Mouse (Mus musculus) mouse embryonic stem cell (cell line): ENCODE results near the gene Tas2r122.
"Not testable (repeated sequence)": the region's sequence is repeated elsewhere in the genome, so short reads cannot be mapped to it uniquely, and the experiment has no call there.

Experiments
- in situ Hi-C, 2 experiments: fragments of 300-500 bp; cut with MboI; formaldehyde crosslinking; loops; 1 replicate in 1 of 2; 3 replicates in 1 of 2; pipeline ENCODE4 v1.14.3; 2019 to 2020; ENCODE audit warnings: low sequenced_read_pairs in 2 of 2, low pct_unique_long_range_greater_than_20kb in 1 of 2, mixed read lengths in 1 of 2; ENCODE audit not compliant: unreplicated experiment in 1 of 2

Gene Tas2r122

GRCm38 (mm10) chr6:132711828-132712227, at the start of gene Tas2r122:
Gene Tas2r122, minus strand, starts transcription at chr6:132711928.
- in situ Hi-C loops = no loop called here

DNA sequence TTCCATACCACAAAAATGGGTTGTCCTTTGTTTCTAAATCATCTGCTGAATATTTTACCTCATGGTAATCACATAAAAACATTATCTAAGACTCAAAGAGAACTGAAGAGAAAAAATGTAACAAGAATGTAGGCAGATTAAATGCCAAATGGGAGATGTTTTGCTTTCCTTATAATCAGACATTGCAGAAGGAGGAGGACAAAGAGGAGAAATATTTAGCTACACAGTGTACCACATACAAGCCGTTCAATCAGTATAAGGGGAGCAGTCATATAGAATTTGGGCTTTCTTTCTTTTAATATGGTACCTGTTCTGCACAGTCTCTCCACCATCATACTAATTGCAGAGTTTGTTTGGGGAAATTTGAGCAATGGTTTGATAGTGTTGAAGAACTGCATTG, 42.7 kb upstream of the Tas2r122 start, which contains the start of gene Tas2r124:
Gene Tas2r124, plus strand, starts transcription at position 301 of the 400 bp plus-strand sequence.
- in situ Hi-C loops = no loop called here

- in situ Hi-C loops = no loop called here
Measured at GRCm38 (mm10) chr6:132750206-132750605, 38.5 kb upstream of the Tas2r122 start.

- in situ Hi-C loops = no loop called here
Measured at GRCm38 (mm10) chr6:132737935-132738334, 26.2 kb upstream of the Tas2r122 start, which contains the start of gene Tas2r115. Gene Tas2r115, minus strand, starts transcription at chr6:132738035.

DNA sequence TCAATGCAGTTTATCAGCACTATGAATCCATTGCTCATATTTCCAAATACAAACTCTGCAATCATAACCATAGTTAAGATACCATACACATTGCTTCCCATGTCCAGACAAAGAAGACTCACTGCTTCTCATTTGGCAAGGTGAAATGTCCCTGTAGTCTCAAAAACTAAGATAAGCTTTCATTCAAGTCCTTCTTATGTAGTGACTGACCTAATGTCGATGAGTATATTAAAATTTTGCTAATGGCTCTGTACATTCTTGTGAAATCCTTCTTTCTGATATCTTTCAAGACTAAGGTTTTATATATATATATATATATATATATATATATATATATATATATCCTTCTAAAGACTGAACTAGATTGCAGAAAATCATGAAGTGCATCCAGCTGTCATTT, 10.8 kb downstream of the Tas2r122 start, which contains the start of gene Tas2r121:
Gene Tas2r121, minus strand, starts transcription at position 101 of the 400 bp plus-strand sequence.
- in situ Hi-C loops = no loop called here

DNA sequence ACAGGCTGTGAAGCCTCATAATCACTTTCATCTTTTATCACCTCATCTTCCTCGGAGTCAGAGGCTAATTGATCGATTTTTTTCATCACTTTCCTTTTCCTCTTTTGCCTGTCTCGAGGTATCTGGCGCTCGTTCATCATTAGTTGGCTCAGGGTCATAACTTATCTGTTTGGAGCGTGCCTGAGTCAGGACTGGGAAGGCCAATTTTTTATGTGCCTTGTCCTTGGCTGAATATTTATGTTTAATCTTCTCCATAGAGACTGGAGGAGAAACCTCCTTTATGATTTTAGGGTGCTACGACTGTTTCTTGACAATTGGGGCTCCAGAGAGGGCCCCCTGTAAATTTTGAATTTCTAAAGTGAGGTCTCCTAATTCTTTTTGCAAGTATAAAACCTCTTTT, 20.1 kb downstream of the Tas2r122 start:
- in situ Hi-C loops = not testable (repeated sequence)
